Mouse (Mus musculus): ENCODE results near the gene Plvap.

Gene Plvap

DNA sequence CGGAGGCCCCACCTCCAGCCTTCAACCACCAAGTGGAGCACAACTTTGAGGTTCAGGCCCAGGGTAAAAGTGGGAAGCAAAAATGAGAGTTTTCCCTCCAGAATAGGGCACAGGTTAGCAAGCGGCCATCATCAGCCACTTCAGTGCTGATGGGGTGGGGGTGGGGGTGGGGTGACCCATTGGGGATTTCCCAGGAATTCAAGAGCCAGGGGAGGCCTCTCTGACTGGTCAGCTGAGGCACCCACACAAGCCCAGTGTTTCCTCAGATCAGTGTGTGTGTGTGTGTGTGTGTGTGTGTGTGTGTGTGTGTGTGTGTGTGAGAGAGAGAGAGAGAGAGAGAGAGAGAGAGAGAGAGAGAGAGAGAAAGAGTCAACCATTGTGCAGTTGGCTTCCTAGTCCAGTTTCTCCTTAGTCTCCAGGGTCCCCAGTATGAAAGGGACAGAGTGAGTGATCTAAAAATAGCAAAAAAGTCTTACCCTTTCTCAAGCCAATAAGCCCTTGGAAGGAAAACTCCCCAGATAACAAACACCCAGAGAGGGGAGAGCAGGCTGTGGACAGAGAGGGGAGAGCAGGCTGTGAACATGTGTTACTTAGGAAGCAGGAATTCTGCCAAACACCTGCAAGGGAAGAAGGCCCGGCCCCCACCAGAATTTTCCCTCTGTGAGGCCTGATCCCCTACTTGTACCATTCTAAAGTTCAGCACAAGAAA is 15.8 kb upstream of the Plvap start:
- DNase-seq (ENCODE audit: low spot score in 2 of 2), result no peak

DNA sequence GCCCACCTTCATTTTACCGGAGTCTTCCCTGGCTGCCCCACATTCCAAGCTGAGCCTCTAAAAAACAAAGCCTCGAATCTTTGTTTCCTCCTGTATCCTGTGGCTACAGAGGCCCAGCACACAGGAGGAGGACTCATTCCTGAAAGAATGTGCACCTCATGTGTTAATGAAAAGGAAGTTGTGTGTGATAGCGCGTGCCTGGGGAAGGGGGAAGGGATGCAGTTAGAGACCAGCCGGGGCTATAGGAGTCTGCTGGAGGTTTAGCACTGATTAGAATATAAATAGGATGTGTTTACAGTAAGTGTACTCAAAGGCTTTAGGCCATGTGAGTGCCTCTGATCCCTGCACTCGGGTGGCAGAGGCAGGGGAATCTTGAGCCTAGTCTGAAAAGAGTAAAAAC is 14.7 kb upstream of the Plvap start:
- DNase-seq (ENCODE audit: low spot score in 2 of 2), result no peak

DNA sequence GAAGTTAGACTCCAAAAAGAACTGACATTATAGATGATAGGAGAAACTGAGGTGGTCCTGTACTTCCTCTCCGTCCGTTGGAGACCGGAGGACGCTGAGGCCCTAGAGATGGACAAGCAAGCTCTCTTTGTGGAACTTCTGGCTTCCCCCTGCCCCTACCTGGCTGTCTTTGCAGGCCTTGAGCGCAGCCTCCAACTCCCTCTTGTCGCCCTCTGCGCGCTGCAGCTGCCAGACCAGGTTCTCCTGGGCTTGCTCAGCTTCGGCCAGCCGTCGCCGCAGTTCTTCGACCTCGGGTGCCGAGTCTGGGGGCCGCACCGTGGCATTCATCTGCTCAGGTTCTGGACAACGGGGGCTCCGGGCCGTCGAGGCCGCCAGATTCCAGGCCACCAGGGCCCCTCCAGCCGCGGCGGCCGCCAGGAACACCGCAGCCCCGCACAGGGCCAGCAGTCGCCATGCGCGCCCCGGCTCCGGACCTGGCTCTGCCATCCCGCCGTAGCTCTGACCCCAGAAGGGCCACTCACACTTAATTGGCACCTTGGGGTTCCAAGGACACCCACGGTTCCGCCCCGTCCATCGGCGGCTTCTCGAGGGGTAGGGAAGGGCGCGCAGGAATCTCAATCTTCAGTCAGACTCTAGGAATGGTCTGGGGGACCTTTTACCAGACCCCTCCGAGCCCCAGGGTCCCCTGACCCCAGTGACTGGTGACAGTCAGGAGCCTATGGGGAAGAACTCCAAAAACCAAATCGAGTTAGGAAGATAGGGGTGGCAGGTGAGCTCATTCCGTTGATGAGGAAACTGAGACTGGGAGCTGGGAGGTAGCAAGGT is 13.9 kb upstream of the Plvap start, which contains the start of gene Ccdc194:
Gene Ccdc194 (minus strand): TSS at position 486 of the 825 bp plus-strand sequence.
- DNase-seq (ENCODE audit: low spot score in 2 of 2), result no peak

DNA sequence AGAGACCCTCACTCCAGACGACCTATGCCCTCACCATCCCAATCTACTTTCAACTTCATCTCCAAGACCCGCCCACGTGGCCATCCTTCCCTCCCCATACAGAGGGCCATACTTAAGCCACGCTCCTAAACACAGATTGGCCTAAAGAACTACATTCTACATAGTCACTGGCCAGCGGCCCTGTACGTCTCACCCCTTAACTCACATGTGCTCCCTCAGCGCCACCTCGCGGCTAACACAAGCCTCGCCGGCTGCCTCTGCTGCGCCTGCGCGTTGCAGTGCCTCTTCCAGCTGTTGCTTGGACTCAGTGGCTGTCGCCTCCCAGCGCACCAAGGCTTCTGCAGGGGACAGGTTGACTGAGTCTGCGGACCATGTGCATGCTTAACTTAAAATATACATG is 10.1 kb upstream of the Plvap start:
- peak; percentile 88 to 97 for DNase-seq (ENCODE audit: low spot score in 2 of 2)

DNA sequence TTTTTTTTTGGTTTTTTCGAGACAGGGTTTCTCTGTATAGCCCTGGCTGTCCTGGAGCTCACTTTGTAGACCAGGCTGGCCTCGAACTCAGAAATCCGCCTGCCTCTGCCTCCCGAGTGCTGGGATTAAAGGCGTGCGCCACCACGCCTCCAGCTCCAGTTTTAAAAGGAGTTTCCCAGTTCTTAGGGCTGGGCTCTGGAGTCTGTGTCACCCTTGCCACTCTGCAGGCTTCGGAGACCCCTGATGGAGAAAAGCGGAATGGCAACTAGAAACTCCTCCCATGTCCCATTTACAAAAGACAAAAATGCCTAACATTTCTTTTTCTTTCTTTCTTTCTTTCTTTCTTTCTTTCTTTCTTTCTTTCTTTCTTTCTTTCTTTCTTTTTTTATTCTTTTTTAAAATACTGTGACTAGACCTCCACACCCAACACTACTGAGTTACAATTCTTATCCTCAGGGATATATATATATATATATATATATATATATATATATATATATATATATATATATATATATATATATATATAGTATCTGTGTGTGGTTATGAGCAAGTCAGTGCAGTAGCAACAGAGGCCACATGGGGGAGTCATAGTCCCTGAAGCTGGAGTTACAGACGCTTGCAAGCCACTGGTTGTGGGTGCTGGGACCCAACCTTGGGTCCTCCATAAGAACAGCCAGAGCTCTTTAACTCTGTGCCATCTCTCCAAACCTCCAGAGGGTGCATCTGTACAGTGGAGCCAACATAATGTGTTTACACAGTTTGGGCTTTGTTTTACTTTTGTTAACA is 7.7 kb upstream of the Plvap start:
- DNase-seq (ENCODE audit: low spot score in 2 of 2), result peak in 1 of 2 experiments; percentile 60

DNA sequence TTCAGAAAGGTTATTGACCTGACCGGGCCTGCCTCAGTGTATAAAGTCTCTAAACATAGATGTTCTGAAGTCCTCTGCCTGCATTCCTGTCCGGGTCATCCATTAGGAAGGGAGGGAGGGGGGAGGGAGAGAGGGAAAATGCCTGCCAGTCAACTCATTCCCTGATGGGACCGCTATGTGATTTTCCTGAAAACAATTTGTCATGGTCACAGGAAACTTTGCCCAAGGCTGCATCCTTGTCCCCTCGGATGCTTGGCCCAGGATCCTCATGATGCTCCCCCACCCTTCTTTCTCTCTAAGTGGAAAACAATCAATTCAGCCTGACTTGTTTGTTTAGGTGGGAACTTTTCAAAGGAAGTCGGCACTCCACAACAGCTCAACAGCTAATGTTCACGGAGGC is 5.2 kb upstream of the Plvap start:
- no peak for DNase-seq (ENCODE audit: low spot score in 2 of 2)

DNA sequence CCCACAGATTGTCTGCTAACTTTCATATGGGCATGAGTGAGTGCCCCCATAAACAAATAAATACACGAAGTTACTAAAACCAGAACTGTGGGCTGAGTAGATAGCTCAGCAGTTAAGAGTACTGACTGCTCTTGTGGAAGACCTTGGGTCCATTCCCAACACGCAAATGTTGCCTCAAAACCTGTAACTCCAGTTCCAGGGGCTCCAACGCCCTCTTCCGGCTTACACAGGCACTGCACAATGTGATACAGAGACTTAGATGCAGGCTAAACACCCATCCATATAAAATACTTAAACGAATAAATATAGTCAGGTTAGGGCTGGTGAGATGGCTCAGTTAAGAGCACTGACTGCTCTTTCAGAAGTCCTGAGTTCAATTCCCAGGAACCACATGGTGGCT is 3.5 kb upstream of the Plvap start:
- no peak for DNase-seq (ENCODE audit: low spot score in 2 of 2)

DNA sequence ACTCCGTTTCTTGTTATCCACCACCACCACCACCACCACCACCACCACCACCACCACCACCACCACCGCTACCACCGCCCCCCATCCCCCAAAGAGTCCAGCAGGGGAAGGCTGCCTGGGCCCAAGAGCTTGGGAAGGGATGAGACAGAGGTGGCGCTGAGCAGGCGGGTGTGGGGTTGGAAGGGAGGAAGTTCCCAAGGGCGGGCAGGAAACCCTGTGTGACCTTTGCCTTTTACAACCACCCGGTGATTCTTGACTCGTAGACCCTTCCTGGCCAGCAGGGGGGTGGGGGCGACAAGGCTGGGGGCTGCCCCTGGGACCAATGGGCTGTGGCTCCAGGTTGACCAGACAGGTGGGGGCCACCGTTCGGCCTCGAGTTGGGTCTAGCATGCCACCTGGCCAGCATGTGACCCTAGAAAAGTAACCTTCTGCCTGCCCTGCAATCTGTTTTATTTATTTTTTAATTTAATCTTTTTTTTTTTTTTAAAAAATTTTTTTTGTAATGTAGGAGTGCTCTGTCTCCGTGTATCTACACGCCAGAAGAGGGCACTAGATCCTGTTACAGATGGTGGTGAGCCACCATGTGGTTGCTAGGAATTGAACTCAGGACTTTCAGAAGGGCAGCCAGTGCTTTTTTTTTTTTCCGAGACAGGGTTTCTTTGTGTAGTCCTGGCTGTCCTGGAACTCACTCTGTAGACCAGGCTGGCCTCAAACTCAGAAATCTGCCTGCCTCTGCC is 1.6 kb upstream of the Plvap start:
- no peak for DNase-seq (ENCODE audit: low spot score in 2 of 2)

DNA sequence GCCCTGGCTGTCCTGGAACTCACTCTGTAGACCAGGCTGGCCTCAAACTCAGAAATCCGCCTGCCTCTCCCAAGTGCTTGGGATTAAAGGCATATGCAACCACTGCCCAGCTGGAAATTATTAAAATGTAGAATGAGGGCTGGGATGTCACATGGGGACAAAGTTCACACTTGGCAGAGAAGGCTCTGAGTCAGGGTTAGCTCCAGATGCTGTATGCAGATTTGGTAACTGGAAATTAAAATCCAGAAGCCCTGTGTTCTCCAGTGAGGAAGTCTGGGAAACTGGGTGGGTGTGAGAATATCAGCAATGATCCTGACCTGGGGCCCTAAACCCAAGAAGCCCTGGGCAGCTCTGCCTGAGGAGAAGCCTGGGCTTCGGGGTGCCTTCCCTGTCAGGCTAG is 2.2 kb downstream of the Plvap start:
- DNase-seq (ENCODE audit: low spot score in 2 of 2), result no peak

DNA sequence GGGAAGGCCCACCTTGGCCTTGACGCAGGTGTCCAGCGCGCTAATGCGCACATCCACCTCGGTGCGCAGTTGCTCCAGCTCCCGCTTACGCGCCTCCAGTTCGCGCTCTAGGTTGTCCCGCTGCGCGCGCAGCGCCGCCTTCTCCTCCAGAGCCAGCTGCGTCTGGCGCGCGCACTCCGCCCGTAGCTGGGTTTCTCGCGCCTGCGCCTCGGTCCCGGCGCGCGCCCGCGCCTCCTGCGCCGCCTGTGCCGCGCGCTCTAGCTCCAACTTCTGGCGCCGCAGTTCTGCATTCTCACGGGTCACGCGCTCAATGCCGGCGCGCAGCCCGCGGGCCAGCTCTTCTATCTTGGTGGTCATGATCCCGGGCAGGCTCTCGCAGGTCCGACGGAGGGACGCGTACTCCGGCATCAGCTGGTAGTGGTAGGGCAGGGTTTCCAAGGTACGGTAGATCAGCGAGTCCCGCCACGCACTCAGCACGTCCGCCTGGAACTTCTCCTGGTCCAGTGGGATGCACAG is 3.9 kb downstream of the Plvap start:
- DNase-seq (ENCODE audit: low spot score in 2 of 2), result peak; percentile 59 to 69

DNA sequence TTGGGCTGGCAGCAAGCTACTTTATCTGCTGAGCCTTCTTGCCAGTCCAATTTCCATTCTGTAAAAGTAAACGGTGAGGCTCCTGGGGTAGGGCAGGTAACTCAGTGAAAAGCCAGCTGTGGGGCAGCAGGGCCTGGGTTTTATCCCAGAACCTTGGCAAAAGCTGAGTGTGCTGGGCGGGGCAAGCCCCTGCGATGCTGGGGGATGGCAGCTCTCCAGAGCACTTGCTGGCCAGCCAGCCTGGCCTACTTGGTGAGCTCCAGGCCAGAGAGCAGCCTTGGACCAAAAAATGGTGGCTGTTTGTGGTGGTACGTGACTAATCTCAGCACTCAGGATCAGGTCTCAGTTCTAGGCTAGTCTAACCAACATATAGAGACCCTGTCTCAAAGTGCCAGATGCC is 5.6 kb downstream of the Plvap start:
- no peak for DNase-seq (ENCODE audit: low spot score in 2 of 2)

DNA sequence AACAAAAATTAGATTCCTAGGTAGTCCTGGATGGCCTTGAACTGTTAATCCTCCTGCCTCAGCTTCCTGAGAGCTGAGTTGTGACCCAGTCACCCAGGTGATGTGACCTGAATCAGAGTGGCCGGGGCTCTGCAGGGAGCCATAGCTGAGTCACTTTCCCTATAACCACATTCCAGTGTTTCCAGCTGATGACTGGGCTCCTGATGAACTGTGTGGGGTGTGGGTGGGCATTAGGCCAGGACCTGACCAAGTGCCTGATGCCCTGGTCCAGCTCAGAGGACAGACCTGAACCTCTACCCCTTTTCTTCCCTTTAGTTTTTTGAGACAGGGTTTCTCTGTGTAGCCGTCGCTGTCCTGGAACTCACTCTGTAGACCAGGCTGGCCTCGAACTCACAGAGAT is 6.2 kb downstream of the Plvap start:
- DNase-seq (ENCODE audit: low spot score in 2 of 2), result no peak

DNA sequence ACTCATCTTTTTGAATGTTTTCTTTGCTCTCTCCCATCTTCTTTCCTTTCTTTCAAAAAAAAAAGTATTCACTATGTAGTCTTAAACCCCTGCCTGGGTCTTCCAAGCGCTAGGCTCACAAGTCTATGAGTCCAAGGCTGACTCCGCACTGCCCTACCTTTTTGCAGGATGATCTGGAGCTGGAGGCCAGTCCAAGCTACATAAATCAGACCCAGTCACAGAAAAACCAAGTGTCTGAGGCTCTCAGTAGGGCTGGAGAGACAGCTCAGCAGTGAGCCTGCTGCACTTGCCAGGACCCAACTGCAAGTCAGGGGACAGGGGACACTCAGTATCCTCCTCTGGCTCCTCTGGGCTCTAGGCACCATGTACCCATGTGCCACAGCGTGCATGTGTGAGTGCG is 7.2 kb downstream of the Plvap start:
- DNase-seq (ENCODE audit: low spot score in 2 of 2), result no peak

DNA sequence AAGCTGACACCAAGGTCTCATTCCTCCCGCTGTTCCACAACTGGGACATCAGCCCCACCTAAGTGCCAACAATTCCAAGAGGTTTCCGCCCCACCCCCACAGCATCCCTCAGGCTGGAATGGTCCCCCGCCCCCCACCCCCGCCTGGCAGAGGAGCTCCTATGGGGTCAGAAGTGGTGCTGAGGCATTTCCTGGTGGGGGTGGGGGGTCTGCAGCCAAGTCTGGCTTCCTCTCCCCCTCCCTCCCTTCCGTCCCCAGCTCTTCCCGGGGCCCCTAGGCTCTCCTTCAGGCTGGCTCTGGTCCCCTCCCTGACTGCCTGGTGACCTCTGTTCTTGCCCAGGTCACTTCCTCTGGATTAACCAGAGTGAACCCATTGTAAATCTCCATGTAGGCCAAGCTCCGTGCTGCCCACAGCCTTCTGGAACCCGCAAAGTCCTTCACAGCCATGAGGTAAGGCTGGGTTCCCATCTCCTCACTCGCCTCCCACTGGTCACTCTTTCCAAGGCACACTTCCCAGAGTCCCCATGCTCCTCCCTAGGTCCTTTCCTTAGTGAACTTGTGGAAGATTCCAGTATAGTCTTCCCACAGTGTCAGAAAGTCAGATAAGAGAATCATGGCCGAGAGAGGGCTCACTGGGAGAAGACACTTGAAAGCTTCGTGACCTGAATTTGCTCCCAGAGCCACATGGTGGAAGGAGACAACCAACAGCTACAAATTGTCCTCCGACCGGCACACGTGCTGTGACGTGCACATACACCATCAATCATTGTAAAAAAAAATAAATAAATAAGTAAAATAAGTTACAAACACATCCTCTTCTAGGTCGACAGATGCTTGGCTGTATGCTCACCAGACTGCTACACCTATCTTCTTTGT is 12.5 kb downstream of the Plvap start:
- DNase-seq (ENCODE audit: low spot score in 2 of 2), result no peak

DNA sequence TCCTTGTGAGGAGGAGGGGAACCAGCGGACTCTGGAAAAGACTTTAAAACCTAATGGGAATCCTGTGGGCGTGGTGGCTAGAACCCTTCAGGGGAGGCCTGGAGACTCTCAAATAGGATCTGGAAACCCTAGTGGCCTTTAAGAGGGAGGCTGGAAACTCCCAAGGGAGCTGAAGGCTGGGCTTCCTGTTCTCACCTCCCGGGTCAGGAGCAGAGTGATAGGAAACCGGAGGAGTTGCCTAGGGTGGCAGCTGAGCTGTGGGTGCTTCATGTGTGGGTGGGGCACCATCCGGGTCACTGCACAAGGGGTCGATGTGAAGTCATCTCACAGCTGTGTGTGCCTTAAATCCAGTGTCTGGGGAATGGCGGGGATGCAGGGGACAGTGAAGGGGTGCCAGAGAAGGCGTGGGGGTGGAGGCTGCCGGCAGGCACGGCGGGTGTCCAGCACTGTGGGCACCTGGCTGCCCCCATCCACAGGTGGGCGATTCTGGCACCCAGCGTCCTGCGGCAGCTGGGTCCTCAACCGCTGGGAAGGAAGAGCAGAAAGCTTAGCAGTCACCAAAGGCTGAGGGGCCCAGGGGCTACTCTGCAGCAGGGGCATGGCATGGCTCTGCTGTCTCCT is 13.6 kb downstream of the Plvap start:
- no peak for DNase-seq (ENCODE audit: low spot score in 2 of 2)

DNA sequence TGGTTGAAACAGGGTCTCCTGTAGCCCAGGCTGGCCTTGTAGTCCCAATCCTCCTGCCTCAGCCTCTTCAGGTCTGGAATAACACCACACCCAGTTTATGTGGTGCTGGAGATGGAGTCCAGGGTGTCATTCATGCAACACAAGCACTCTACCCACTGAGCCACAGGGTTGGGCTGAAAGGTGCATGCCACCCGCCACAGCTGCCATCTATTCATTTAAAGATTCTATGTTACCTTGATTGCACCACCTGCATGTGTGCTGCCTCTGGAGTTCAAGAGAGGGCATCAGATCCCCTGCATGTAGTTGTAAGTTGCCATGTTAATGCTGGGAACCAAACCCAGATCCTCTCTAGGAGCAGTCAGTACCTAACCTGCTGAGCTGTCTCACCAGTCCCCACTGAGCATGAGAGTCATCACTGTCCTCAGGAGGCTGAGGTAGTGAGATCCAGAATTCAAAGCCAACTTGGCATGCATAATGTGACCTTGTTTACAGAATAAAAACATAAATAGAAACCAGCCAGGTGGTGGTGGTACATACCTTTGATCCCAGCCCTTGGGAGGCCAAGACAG is 14.4 kb downstream of the Plvap start:
- no peak for DNase-seq (ENCODE audit: low spot score in 2 of 2)

DNA sequence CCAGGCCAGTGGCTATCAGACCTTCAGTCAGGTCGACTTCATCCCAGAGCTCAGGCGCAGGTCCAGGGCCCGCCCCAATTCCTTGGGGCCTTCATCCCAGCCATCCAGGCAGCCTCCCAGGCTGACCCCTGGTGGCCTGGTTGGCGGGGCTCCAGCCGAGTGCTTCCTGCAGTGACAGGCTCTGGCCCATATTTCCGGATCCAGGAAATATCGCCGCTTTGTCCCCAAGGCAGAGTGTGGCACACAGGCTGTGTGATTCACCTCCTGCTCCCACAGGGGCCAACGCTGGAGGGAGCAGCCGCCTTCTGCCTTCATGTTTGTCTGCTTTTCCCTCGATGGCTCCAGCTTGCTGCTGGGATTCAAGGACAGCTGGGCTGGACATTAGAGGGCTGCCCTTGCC is 15.1 kb downstream of the Plvap start:
- DNase-seq (ENCODE audit: low spot score in 2 of 2), result no peak

DNA sequence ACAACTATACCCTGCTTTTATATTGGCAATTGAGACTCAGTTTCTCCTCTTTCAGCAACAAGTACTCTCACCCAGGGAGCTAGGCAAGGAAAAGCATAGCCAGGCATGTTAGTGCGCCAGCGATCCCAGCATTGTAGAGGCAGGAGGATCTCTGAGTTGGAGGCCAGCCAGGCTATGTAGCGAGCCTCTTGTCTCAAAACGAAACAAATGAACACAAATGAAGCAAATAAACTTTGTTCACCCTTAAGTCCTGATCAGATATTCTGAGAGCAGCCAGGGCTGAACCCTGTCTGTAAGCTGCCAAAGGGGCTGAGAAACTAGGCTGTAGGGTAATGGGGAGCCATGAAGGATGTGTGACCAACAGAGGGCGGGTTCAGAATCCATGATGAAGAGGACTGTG is 15.7 kb downstream of the Plvap start:
- no peak for DNase-seq (ENCODE audit: low spot score in 2 of 2)

DNA sequence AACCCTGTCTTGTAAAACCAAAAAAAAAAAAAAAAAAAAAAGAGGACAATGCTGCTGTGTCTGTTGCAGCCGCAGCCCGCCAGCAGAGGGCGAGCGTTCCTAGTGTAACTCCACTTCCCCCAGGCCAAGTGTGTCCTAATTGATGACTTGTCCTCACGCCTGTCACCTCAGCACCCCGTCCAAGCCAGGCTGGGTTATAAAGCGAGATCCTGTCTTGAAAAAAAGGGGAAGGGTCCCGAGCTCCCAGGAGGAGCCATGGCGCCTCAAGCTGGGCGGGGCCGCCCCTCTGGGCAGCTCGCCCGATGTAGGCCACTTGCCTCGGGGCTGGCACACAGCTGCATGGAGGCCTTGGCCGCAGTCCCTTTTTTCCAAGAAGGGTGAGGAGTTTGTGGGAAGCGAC is 16.5 kb downstream of the Plvap start:
- DNase-seq (ENCODE audit: low spot score in 2 of 2), result peak; percentile 59 to 84

DNA sequence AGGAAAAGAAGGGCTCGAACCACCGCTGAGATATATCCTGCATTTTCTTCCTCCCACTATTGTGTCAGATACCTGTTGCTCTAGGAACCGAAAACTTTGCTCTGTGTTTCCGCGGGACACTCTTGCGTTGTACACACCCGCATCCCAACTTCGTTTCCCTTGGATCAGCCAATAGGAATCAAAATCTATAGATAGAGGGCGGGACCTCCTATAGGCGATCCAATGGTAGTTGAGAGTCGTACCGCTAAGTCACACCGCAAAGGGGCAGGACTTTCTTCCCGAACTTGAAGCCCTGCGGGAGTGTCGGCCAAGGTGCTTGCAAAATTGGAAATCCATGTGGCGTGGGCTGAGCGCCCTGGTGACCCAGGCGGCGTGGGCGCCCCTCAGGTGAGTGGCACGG is 23.1 kb downstream of the Plvap start:
- DNase-seq (ENCODE audit: low spot score in 2 of 2), result peak; percentile 85 to 89
